In genomic region chr11:70563470-70564275, GRCm38 (mm10) we compare ENCODE assay signal across 8 mouse cellular contexts. TPM values are rescaled to one million over a fixed set of nuclear protein-coding genes. Genes with fewer than 3 reads are reported as not detected.
A peak's percentile ranks its signal among the peaks of the same experiment; 100 is the strongest.
DNase-seq lines count a peak whose midpoint lies in the region; ATAC-seq and TF ChIP-seq lines count a peak whose summit lies in the region.

No protein-coding gene starts in this region.

- no peak for TF ChIP-seq CTCF in heart, postnatal 0 days (IDR thresholded peaks at IDR 0.05; ENCODE audit: low read depth)
- no peak for TF ChIP-seq CTCF in stomach, postnatal 0 days (IDR thresholded peaks at IDR 0.05; ENCODE audit: low read depth)

- peak overlapping the region; percentile 68; the same call in 1 of the 2 replicates for H3K27ac ChIP-seq in heart, postnatal 0 days (ENCODE audit: low read depth)
- H3K27ac ChIP-seq in stomach, postnatal 0 days (replicated peaks), result peak overlapping the region; percentile 90

- WGBS in heart, postnatal 0 days, result 2% methylated on average over 25 of the region's 25 CpGs
- WGBS in stomach, postnatal 0 days, result under 1% methylated on average over 25 of the region's 25 CpGs

- H3K4me3 ChIP-seq in heart, postnatal 0 days (ENCODE audit: low read depth, low read length), result peak overlapping the region; percentile 77
- peak overlapping the region; percentile 85 for H3K4me3 ChIP-seq in stomach, postnatal 0 days (ENCODE audit: low read depth, low read length)

- H3K36me3 ChIP-seq in heart, postnatal 0 days (replicated peaks; ENCODE audit: control insufficient read depth, insufficient read depth, low read length), result no peaks in the 10 kb centered on the region
- no peaks in the 10 kb centered on the region for H3K36me3 ChIP-seq in stomach, postnatal 0 days (ENCODE audit: control insufficient read depth, insufficient read depth, low read length)

- no peak for TF ChIP-seq EP300 in heart, postnatal 0 days (IDR thresholded peaks at IDR 0.05; ENCODE audit: low read depth)
- no peak for TF ChIP-seq EP300 in stomach, postnatal 0 days (optimal IDR thresholded peaks at IDR 0.05)

- ATAC-seq in heart, postnatal 0 days (ENCODE audit: insufficient read depth, low read depth), result no peak
- peak; percentile 46; the same call in 1 of the 2 replicates for ATAC-seq in megakaryocyte, adult 5-6 weeks (ENCODE audit: poor library complexity, severe bottlenecking)
- peak; percentile 25; the same call in 1 of the 2 replicates for ATAC-seq in stomach, postnatal 0 days (ENCODE audit: low FRiP score, low TSS enrichment)

- peak overlapping the region; percentile 85 for H3K4me2 ChIP-seq in heart, postnatal 0 days (ENCODE audit: low read depth, low read length)
- H3K4me2 ChIP-seq in stomach, postnatal 0 days (replicated peaks; ENCODE audit: low read depth), result peak overlapping the region; percentile 95

- peak; percentile 29 to 34 for DNase-seq in spleen, postnatal 10 days (ENCODE audit: low spot score in 2 of 2)
- DNase-seq in spleen, postnatal 14 days (ENCODE audit: low spot score in 2 of 2), result no peak
- DNase-seq in embryo, embryonic 9.5 days (ENCODE audit: extremely low spot score), result peak; percentile 42
- DNase-seq in heart, postnatal 0 days (ENCODE audit: low spot score), result peak; percentile 34
- DNase-seq in kidney, postnatal 25 days, result peak; percentile 54 to 70
- peak; percentile 62 for DNase-seq in stomach, postnatal 0 days (ENCODE audit: low spot score)
- DNase-seq in right cerebral cortex, postnatal 25 days, result no peak

- H3K4me1 ChIP-seq in heart, postnatal 0 days (ENCODE audit: control insufficient read depth, insufficient read depth), result no peaks in the 10 kb centered on the region
- H3K4me1 ChIP-seq in stomach, postnatal 0 days (replicated peaks; ENCODE audit: control insufficient read depth, insufficient read depth), result 0 out of 2 replicates have a peak, but pooled peaks cover 3% of the 10 kb centered on the region

- H3K9me3 ChIP-seq in heart, postnatal 0 days (replicated peaks; ENCODE audit: control insufficient read depth, low read length), result no peaks in the 10 kb centered on the region
- no peaks in the 10 kb centered on the region for H3K9me3 ChIP-seq in stomach, postnatal 0 days (ENCODE audit: control insufficient read depth, low read length)

- H3K9ac ChIP-seq in heart, postnatal 0 days (replicated peaks; ENCODE audit: low read depth, low read length), result peak overlapping the region; percentile 76
- H3K9ac ChIP-seq in stomach, postnatal 0 days (ENCODE audit: low read length), result peak overlapping the region; percentile 85

- H3K27me3 ChIP-seq in heart, postnatal 0 days (ENCODE audit: control insufficient read depth, insufficient read depth, low read length), result no peaks in the 10 kb centered on the region
- H3K27me3 ChIP-seq in stomach, postnatal 0 days (ENCODE audit: control insufficient read depth, insufficient read depth, low read length), result no peaks in the 10 kb centered on the region

RNA-seq across cellular contexts. Expression of gene Mink1, which starts 1.0 kb away (rescaled TPM):
- 20.4 and 38.0 TPM in 2 replicates for total RNA-seq in heart, postnatal 0 days (2014; rRNA removed; ENCODE audit: low replicate concordance)
- polyA plus RNA-seq in heart, postnatal 0 days (2015; fragmentation: Nextera tagmentation; extraction: Ambion mirVana), result 5.0 and 5.2 TPM in 2 replicates
- total RNA-seq in megakaryocyte, adult 5-6 weeks (2015), result 20.6 and 21.3 TPM in 2 replicates
- 12.7 and 17.5 TPM in 2 replicates for total RNA-seq in megakaryocyte, adult 5-6 weeks (2017)
- polyA plus RNA-seq in stomach, postnatal 0 days (2015; fragmentation: Nextera tagmentation; extraction: Ambion mirVana), result 8.5 and 10.2 TPM in 2 replicates

RNA-seq across cellular contexts. Expression of gene Pld2, which starts 23.8 kb away (rescaled TPM):
- total RNA-seq in heart, postnatal 0 days (2014; rRNA removed; ENCODE audit: low replicate concordance), result 14.5 and 18.5 TPM in 2 replicates
- polyA plus RNA-seq in heart, postnatal 0 days (2015; fragmentation: Nextera tagmentation; extraction: Ambion mirVana), result 5.4 and 6.8 TPM in 2 replicates
- total RNA-seq in megakaryocyte, adult 5-6 weeks (2015), result 6.3 and 6.5 TPM in 2 replicates
- 7.3 and 11.1 TPM in 2 replicates for total RNA-seq in megakaryocyte, adult 5-6 weeks (2017)
- polyA plus RNA-seq in stomach, postnatal 0 days (2015; fragmentation: Nextera tagmentation; extraction: Ambion mirVana), result 16.2 and 17.7 TPM in 2 replicates

RNA-seq across cellular contexts. Expression of gene Gm40193, which starts 30.9 kb away (rescaled TPM):
- not detected in 2 replicates for total RNA-seq in heart, postnatal 0 days (2014; rRNA removed; ENCODE audit: low replicate concordance)
- polyA plus RNA-seq in heart, postnatal 0 days (2015; fragmentation: Nextera tagmentation; extraction: Ambion mirVana), result not detected in 2 replicates
- not detected in 2 replicates for total RNA-seq in megakaryocyte, adult 5-6 weeks (2015)
- not detected in 2 replicates for total RNA-seq in megakaryocyte, adult 5-6 weeks (2017)
- not detected in 2 replicates for polyA plus RNA-seq in stomach, postnatal 0 days (2015; fragmentation: Nextera tagmentation; extraction: Ambion mirVana)

RNA-seq across cellular contexts. Expression of gene Psmb6, which starts 38.5 kb away (rescaled TPM):
- total RNA-seq in heart, postnatal 0 days (2014; rRNA removed; ENCODE audit: low replicate concordance), result 474 and 521 TPM in 2 replicates
- polyA plus RNA-seq in heart, postnatal 0 days (2015; fragmentation: Nextera tagmentation; extraction: Ambion mirVana), result 640 and 644 TPM in 2 replicates
- total RNA-seq in megakaryocyte, adult 5-6 weeks (2015), result 112 and 144 TPM in 2 replicates
- total RNA-seq in megakaryocyte, adult 5-6 weeks (2017), result 182 and 211 TPM in 2 replicates
- 516 and 537 TPM in 2 replicates for polyA plus RNA-seq in stomach, postnatal 0 days (2015; fragmentation: Nextera tagmentation; extraction: Ambion mirVana)

RNA-seq across cellular contexts. Expression of gene Gltpd2, which starts 44.7 kb away (rescaled TPM):
- total RNA-seq in heart, postnatal 0 days (2014; rRNA removed; ENCODE audit: low replicate concordance), result not detected in 2 replicates
- 0.34 TPM in 1 of 2 replicates, not detected in the other for polyA plus RNA-seq in heart, postnatal 0 days (2015; fragmentation: Nextera tagmentation; extraction: Ambion mirVana)
- total RNA-seq in megakaryocyte, adult 5-6 weeks (2015), result not detected in 2 replicates
- total RNA-seq in megakaryocyte, adult 5-6 weeks (2017), result not detected in 2 replicates
- polyA plus RNA-seq in stomach, postnatal 0 days (2015; fragmentation: Nextera tagmentation; extraction: Ambion mirVana), result 0.32 and 0.40 TPM in 2 replicates

Comparison
In these comparisons a context has a peak if more than half of its experiments do, and no peak if none do; other contexts are left out.
1. DNase-seq: peak in spleen, postnatal 10 days (2 of 2), embryo, embryonic 9.5 days (single experiment), heart, postnatal 0 days (single experiment), kidney, postnatal 25 days (2 of 2) and stomach, postnatal 0 days (single experiment); none in spleen, postnatal 14 days (0 of 2) and right cerebral cortex, postnatal 25 days (single experiment).